Mouse (Mus musculus) erythroblast, embryonic 14.5 days (primary cell): ENCODE measurements around the gene Fgfr2. TPM values are rescaled to one million over a fixed set of nuclear protein-coding genes. Genes with fewer than 3 reads are reported as not detected.

Experiments used
- H3K27me3 ChIP-seq: 2 replicates; pipeline ENCODE4 v1.6.1; 2012; ENCODE audit warnings: inconsistent platforms; ENCODE audit not compliant: control insufficient read depth
- H3K36me3 ChIP-seq: 2 replicates; pipeline ENCODE4 v1.6.1; 2012; ENCODE audit warnings: mild to moderate bottlenecking, inconsistent platforms; ENCODE audit not compliant: control insufficient read depth
- H3K4me1 ChIP-seq: 2 replicates; pipeline ENCODE4 v1.6.1; 2012; ENCODE audit warnings: inconsistent platforms; ENCODE audit not compliant: control insufficient read depth
- H3K4me3 ChIP-seq: replicated peaks from 2 replicates; pipeline ENCODE3; 2012; ENCODE audit warnings: moderate library complexity, mild to moderate bottlenecking, inconsistent platforms
- H3K9me3 ChIP-seq: 2 replicates; pipeline ENCODE4 v1.6.1; 2012; ENCODE audit warnings: low read length, inconsistent platforms, mixed read lengths; ENCODE audit not compliant: control insufficient read depth
- GATA1 ChIP-seq: IDR thresholded peaks from 2 replicates; pipeline ENCODE4 v1.6.1; 2012; ENCODE audit warnings: low read length, inconsistent platforms, mixed read lengths
- TAL1 ChIP-seq: IDR thresholded peaks from 3 replicates; pipeline ENCODE4 v1.6.1; 2012; ENCODE audit warnings: low read length, inconsistent platforms, mixed read lengths
- polyA plus RNA-seq: library from polyadenylated mRNA; stranded (reverse); fragments of >175 nt; gene quantifications from 2 replicates; pipeline ENCODE4 v1.2.3, GENCODE M21; 2012

Fgfr2 gene
- polyA plus RNA-seq, 1 experiment: not detected

DNA sequence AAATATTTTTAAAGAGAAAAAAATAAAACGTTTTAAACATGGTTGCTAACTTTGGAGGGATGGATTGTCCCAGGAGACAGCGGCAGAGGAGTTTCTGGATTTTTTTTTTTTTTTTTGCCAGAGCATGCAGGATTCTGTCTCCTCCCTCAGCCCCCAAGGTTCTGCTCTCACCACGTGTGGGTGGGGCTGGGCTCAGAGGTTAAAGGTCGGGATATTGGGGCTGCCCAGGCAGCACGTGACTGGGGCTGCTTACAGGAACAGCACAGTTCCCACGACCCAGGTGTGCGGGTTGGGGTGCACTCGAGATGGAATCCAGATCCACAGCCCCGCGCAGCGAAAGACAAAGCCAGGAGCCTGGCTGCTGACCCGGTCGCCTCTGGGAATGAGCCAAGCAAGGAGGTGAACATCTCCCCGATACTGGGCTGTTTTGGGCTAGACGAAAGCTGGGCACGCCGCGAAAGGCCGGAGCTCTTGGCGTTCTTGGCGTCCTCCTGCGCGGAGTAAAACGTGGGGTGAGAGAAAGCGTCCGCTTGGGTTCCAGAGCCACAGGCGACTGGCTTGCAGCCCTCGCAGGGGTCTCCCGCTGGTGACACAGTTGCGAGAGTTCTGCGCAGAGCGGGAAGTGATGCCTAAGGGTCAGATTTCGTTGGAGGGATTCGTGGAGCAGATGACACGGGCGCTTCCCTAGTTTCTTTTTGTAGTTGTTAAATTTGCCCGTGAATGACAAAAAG is 1566.4 kb downstream of the Fgfr2 start:
- H3K9me3 ChIP-seq: peaks cover 33% of the 10 kb centered on the region
- TF ChIP-seq GATA1: no peak
- TF ChIP-seq TAL1: no peak
- no peak overlapping the region for H3K4me3 ChIP-seq
- H3K27me3 ChIP-seq: peaks cover 80% of the 10 kb centered on the region
- peaks cover 12% of the 10 kb centered on the region for H3K36me3 ChIP-seq
- peaks cover 13% of the 10 kb centered on the region for H3K4me1 ChIP-seq

DNA sequence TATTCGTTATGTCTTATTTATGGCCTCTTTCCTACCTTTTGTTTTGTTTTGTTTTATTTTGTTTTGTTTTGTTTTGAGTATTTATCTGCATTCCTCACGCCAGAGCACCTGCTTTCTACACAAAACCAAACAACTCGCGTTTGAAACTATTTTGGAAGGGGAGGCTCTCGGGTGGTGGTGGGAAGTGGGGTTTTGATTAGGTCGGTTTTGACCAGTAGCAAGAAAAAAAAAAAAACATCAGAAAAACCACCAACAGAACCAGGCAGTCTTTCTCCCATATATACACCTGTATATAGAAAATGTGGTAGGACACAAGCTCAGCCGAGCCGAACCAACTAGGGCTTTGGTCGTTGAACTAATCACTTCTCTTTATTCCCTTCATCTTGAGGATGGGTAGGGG is 1567.0 kb downstream of the Fgfr2 start:
- Histone ChIP-seq H3K36me3 (peaks cover 6% of the 10 kb centered on the region), H3K4me3 (no peak overlapping the region), H3K9me3 (peaks cover 33% of the 10 kb centered on the region), H3K27me3 (peaks cover 86% of the 10 kb centered on the region), H3K4me1 (peaks cover 8% of the 10 kb centered on the region)
- TF ChIP-seq TAL1: no peak

DNA sequence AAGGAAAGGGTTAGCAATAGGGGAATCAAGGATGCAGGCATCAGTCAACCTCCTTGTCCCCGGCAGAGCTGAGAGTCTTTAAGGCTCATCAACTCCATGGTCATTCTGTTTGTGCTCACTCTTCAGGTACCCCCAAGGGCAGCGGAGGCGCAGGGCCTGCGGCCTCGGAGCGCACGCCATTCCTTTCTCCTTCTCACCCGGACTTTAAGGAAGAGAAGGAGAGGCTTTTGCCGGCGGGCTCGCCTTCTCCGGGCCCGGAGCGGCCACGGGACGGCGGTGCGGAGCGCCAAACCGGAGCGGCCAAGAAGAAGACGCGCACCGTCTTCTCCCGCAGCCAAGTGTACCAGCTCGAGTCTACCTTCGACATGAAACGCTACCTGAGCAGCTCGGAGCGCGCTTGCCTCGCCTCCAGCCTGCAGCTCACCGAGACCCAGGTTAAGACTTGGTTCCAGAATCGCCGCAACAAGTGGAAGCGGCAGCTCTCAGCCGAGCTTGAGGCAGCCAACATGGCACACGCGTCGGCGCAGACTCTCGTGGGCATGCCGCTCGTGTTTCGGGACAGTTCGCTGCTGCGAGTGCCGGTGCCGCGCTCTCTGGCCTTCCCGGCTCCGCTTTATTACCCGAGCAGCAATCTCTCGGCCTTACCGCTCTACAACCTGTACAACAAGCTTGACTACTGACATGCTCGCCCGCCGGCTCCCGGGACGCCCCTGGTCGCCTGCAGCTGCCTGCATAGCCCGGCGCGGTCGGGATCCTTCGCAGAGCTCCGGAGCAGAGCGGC is 1567.7 kb downstream of the Fgfr2 start:
- no peak overlapping the region for H3K4me3 ChIP-seq

DNA sequence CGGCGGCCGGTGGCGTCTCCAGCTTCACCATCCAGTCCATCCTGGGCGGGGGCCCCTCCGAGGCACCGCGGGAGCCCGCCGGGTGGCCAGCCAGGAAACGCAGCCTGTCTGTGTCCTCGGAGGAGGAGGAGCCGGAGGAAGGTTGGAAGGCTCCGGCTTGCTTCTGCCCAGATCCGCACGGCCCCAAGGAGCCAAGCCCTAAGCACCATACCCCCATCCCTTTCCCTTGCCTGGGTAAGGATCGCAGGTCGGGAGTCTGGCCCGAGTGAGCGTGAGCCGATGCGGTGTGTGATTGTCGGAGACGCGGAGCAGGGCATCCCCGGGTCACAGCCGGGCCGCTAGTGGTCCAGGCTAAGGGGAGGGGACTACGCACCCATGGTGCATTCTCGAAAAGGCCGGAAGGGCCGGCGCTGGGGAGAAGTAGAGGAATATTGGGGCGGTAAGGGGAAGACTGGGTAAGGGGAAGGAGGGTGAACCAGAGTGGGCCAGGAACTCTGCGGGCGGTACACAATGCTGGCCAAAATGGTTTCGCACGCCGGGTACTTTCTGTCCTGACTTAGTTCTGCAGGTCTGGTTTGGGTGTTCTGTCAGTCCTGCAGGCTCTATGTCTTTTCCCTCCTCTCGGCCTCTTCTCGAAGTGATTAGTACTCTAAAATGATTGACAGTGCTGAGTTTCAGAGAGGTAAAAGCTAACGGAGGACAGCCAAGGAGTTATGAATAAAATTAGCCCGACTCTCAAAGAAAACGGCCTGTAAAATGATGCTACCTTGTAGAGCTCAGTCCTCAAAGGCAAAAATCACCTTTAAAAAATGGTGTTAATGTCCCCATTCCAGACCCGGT is 1568.6 kb downstream of the Fgfr2 start:
- Histone ChIP-seq H3K36me3 (no peaks in the 10 kb centered on the region), H3K27me3 (peaks cover 100% of the 10 kb centered on the region), H3K4me1 (peaks cover 6% of the 10 kb centered on the region), H3K4me3 (no peak overlapping the region), H3K9me3 (peaks cover 33% of the 10 kb centered on the region)
- TF ChIP-seq GATA1 (no peak), TAL1 (no peak)

More for the DNA sequence above, 1567.7 kb downstream of the Fgfr2 start:
- H3K36me3 ChIP-seq: no peaks in the 10 kb centered on the region; the same call in 1 of the 2 replicates
- H3K4me1 ChIP-seq: peaks cover 8% of the 10 kb centered on the region
- H3K27me3 ChIP-seq: peaks cover 92% of the 10 kb centered on the region
- TF ChIP-seq GATA1 (no peak), TAL1 (no peak)
- H3K9me3 ChIP-seq: peaks cover 33% of the 10 kb centered on the region

DNA sequence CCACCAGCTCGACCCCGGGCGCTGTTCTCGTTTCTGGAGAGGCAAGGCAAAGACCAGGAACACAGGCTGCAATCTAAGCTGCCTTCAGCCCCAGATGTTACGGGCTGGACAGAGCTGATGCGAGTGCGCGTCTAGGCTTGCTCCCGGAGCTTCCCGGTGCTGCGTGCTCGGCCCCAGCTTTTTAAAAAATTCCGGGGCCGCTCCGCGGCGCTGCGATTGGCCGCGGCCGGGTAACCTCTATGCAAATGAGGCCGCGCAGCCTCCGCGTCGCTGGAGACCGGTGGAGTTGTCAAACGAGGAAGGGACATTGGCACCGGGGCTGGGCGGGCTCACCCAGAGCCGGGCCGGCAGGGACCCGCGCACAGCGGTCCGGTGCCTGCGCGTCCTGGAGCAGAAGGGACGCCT is 1569.4 kb downstream of the Fgfr2 start:
- Histone ChIP-seq H3K9me3 (peaks cover 33% of the 10 kb centered on the region), H3K4me1 (peaks cover 3% of the 10 kb centered on the region; the same call in 1 of the 2 replicates), H3K4me3 (no peak overlapping the region), H3K36me3 (no peaks in the 10 kb centered on the region), H3K27me3 (peaks cover 100% of the 10 kb centered on the region)
- TF ChIP-seq TAL1 (no peak), GATA1 (no peak)

DNA sequence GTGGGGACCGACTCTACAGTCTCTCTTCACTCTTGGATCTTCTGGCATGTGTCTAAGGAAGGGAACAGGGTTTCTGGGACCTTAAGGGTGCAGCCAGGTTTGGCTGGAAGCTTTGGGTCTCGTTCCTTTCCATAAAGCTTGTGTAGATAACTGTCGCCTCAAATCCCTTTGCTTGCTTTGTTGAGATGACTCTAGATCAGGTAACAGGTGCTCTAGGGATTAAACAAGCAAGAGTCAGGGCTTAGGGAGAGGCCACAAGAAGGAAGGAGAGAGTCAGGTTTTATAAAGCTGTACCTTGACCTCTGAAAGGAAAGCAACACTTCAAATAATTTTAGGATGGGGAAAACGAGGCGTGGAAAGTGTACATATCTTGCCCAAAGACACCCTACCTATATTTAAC is 1570.4 kb downstream of the Fgfr2 start:
- peaks cover 31% of the 10 kb centered on the region for H3K9me3 ChIP-seq
- no peaks in the 10 kb centered on the region for H3K36me3 ChIP-seq
- no peak overlapping the region for H3K4me3 ChIP-seq
- peaks cover 3% of the 10 kb centered on the region; the same call in 1 of the 2 replicates for H3K4me1 ChIP-seq
- peaks cover 100% of the 10 kb centered on the region for H3K27me3 ChIP-seq
- TF ChIP-seq TAL1: no peak
- TF ChIP-seq GATA1: no peak

DNA sequence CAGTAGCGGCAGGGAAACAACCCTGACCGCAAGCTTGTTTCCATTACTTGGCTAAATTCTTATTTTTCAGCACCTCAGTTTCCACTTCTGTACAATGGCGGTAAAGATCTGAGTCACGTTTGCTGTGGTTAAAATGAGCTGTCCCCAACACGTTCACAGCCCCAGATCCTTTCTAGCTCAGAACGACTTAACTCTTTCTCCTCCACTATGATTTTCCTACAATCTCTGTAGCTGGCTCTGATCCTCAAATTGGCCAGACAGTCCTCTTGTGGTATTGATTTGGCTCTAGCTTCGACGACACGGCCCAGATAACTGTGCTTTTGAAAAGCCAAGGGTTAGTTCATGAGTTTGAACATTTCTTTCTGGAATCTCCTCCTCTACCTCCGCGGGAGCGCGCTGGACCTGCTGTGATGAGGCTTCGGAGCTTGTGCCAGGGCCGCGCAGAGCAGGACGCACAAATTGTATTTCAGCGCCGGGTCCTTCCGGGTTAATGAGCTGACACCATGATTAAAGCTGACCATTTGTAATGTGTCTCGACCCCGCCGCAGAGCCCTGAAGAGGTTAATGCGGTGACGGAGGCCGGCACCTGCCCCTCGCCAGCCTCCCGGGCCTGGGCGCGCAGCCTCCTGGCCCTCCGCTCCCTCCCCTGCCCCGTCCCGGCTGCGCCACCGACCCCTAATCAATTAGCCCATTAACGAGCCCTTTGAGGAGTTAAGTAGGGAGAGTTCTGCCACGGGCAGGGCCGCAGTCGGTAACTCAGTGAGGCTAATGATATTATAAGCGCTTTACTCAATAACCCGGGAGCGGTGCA is 1571.0 kb downstream of the Fgfr2 start:
- Histone ChIP-seq H3K9me3 (peaks cover 28% of the 10 kb centered on the region), H3K27me3 (peaks cover 100% of the 10 kb centered on the region), H3K4me1 (peaks cover 3% of the 10 kb centered on the region; the same call in 1 of the 2 replicates), H3K4me3 (no peak overlapping the region), H3K36me3 (no peaks in the 10 kb centered on the region)
- no peak for TF ChIP-seq TAL1
- no peak for TF ChIP-seq GATA1

DNA sequence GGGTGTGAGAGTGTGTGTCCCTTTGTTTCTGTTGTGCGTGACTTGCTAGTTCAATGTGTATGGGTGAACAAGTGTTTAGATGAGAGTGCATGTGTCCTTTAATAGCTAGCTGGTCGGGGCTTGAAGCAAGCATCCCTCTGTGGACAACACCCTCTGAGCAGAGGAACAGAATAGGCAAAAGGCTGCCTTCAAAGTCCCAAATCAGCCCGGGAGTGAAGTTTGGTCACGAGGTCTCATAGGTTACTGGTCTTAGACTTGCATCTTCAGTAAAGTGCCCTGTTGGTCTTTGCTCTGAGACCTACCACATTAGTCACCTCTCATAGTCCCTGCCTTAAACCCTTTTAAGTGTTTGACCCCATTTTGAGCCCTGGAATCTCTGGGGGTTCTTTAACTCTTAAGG is 1571.7 kb downstream of the Fgfr2 start:
- Histone ChIP-seq H3K27me3 (peaks cover 100% of the 10 kb centered on the region), H3K36me3 (no peaks in the 10 kb centered on the region), H3K4me3 (no peak overlapping the region), H3K4me1 (peaks cover 3% of the 10 kb centered on the region; the same call in 1 of the 2 replicates), H3K9me3 (peaks cover 21% of the 10 kb centered on the region)
- TF ChIP-seq GATA1 (no peak), TAL1 (no peak)
